Mouse (Mus musculus): ENCODE data around the gene Cnih3. TPM values are rescaled to one million over a fixed set of nuclear protein-coding genes. Genes with fewer than 3 reads are reported as not detected.

Cnih3 gene
- 60.8 TPM for polyA plus RNA-seq (2015; fragmentation: Illumina TruSeq; extraction: RNeasy Lipid Tissue Mini Kit (QIAGEN cat#74804); ENCODE audit: low read depth, low replicate concordance)

DNA sequence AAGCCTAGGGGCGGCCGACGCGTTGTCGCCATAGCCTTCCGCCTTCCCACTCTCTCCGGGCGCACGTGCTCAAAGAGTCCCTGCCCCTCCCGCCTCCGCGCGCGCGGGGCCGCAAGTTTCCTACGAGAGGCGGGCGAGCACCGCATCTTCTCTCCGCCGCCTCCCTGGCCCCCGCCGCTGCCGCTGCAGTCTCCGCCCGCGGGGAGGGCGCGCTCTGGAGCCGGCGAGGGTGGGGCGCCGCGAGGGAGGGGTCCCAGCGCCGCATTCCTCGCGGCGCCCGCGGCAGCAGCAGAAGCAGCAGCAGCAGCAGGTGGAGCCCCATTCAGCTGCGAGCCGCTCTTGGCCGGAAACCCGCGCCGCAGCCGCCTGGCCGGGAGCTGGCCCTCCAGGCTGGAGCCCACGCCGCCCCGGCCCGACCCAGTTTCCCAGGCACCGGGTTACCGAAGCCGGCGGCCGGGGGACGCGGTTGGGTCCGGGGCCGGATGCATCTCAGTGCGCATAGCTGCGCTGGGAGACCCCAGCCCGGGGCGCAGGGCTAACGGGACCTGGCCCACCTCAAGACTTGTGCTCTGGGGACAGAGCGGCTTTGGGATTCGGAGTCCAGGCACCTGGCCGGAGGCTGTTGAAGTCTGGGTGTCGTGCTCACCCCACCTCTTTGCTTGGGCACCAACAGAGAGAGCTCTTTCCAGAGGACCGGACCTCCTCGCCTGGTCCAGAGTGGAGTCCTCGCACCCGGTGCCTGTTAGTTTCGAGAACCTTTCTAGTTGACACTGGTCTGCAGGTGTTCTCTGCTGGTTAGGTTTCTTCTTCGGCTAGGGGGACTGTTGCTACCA is at the start of gene Cnih3:
TSS of gene Cnih3 (plus strand) at position 262 of the 833 bp plus-strand sequence.

Other genes with a start within 250 kb of the Cnih3 start
- 50.2 TPM for gene Nvl, start 208.4 kb upstream of the Cnih3 start, polyA plus RNA-seq (2015; fragmentation: Illumina TruSeq; extraction: RNeasy Lipid Tissue Mini Kit (QIAGEN cat#74804); ENCODE audit: low read depth, low replicate concordance)
- gene Cnih4, start 207.9 kb upstream of the Cnih3 start, polyA plus RNA-seq (2015; fragmentation: Illumina TruSeq; extraction: RNeasy Lipid Tissue Mini Kit (QIAGEN cat#74804); ENCODE audit: low read depth, low replicate concordance) = 43.9 TPM
- gene Wdr26, start 140.6 kb upstream of the Cnih3 start, polyA plus RNA-seq (2015; fragmentation: Illumina TruSeq; extraction: RNeasy Lipid Tissue Mini Kit (QIAGEN cat#74804); ENCODE audit: low read depth, low replicate concordance) = 52.7 TPM
- gene Ccdc121, start 158.8 kb downstream of the Cnih3 start, polyA plus RNA-seq (2015; fragmentation: Illumina TruSeq; extraction: RNeasy Lipid Tissue Mini Kit (QIAGEN cat#74804); ENCODE audit: low read depth, low replicate concordance) = 1.4 TPM
- 1.3 TPM for gene Dnah14, start 223.9 kb downstream of the Cnih3 start, polyA plus RNA-seq (2015; fragmentation: Illumina TruSeq; extraction: RNeasy Lipid Tissue Mini Kit (QIAGEN cat#74804); ENCODE audit: low read depth, low replicate concordance)

Measured in brain, adult 10 weeks (tissue).